Mouse (Mus musculus): Measurements from ENCODE around the gene Fcmr.

The Fcmr gene

DNA sequence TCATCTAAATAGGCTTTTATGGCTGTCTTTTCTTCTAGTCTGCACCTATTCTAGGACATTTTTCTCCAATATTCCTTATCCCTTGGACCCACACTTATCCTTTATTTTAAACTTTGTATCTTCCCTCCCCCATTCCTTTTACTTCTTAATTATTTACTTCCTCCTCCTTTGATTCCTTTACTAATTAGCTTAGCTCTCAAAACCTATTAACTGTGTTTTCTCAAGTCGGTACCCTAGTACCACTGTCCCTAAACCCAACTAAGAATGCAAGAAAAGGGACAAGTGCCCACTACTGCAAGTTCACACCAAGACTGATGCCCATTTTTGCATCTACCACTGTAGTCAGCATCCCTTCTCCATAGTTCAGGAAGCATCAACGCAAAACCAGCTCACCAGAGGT is 9.7 kb upstream of the Fcmr start:
- in situ Hi-C loops (cut with MboI, MseI) = loop anchor here in 1 of 2 experiments (10.0 kb wide), 1 partner anchor 999 kb away; no protein-coding TSS in a partner anchor

DNA sequence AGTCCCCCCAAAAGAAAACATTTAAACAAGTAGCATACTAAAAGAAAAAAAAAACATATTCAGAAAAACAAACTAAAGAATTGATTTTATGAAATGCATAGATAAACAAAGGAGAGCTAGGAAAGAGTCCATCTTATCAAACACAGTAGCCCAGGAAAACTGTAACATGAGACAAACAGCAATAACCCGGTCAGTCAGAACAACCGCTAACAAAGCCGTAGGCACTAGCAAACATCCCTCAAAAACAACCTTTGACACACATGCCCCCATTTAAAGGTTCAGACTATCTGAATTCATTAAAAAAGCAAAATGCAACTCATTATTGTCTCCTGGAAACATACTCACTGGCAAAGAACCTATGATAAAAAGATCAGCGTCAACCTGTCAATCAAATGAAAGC is 8.0 kb upstream of the Fcmr start:
- in situ Hi-C loops (cut with MboI, MseI) = loop anchor here in 1 of 2 experiments (10.0 kb wide), 1 partner anchor 997 kb away; no protein-coding TSS in a partner anchor

DNA sequence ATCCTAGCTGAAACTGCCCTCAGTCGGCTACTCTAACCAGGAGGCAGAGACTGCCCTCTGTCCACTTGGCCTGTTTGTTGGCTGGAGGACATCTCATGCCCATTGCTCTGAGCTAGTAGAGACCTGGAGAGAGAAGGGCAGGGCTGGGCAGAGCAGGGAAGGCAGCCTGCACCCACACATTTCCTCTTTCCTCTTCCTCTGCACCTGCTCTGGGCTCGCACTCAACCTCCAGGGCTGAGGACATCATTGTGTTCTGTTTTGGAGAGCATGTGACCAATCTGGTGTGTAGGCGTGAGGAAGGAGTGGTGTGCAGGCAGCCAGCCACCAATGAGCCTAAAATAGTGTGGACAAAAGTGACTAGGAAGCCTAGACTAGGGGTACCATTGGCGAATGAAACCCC is 1.2 kb upstream of the Fcmr start:
- in situ Hi-C loops (cut with MboI, MseI) = no loop called here

DNA sequence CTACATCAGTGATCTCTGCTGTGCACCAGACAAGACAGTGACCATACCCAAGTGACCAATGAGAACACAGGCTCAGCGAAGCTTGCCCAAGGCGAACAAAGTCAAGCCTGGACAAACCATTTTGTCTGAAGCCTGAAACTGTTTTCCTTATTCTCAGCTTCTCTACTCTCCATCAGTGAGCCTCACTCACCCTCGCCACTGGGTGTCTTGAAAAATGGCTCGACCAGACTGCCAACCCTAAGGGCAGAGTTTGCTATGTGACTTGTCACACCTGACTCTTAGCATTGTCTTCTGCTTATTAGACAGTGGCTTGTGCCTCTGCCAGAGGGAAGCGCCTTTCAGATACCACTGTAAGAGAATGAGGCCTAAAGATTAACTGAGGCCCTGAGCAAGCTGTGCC is 728 bp upstream of the Fcmr start:
- in situ Hi-C loops (cut with MboI, MseI) = no loop called here

DNA sequence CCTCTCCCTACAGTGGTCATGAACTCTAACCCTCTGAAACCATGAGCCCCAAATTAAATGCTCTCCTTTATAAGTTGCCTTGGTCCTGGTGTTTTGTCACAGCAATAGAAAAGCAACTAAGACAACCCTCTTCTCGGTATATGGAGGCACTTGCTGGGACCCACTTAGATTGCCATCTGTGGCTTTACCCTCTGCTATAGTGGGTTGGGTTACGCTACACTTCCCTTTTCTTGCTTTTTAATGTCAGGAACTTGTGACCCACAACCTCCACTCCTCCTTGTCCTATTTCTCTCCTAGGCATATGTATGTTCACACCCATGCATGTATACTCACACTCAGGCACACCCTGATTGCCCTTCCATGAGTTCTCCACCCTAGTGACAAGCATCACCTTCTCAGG is 7.4 kb downstream of the Fcmr start:
- in situ Hi-C loops (cut with MboI, MseI) = loop anchor here in 1 of 2 experiments (5.0 kb wide), 1 partner anchor 99 kb away; no protein-coding TSS in a partner anchor

DNA sequence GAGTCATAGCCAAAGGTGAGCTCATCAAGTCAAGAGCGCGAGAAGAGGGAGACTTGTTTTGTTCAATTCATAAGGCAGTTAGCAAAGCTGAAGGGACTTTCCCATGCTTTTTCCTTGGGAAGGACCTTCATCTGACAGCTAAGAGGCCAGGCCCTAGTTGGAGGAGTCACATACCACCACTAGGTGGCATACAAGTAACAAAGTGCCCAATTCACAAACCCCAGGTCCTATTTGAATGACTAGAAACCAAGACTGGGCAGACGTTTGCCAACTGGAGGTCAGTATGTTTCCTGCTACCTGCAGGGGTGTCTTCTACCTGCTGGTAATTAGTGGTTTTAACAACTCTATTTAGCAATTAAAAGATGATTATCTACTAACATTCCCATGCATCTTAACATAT is 9.7 kb downstream of the Fcmr start:
- in situ Hi-C loops (cut with MboI, MseI) = loop anchor here (5.0 kb wide), 2 partner anchors 52 to 177 kb away; no protein-coding TSS in a partner anchor

DNA sequence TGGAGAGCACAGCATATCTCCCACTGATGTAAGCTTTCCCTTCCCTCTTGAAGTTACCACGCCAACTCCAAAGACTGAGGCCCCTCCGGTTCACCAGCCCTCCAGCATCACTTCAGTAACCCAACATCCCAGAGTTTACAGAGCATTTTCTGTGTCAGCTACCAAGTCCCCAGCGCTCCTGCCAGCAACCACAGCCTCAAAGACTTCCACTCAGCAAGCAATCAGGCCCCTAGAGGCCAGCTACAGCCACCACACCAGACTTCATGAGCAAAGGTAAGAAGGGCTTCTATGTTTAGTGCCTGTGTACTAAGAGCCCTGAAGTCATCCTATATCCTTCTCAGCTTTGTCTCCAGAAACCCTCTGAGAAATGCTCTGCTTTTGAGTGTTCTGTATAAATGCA is 10.4 kb downstream of the Fcmr start:
- in situ Hi-C loops (cut with MboI, MseI) = loop anchor here (5.0 kb wide), 2 partner anchors 51 to 176 kb away; no protein-coding TSS in a partner anchor

DNA sequence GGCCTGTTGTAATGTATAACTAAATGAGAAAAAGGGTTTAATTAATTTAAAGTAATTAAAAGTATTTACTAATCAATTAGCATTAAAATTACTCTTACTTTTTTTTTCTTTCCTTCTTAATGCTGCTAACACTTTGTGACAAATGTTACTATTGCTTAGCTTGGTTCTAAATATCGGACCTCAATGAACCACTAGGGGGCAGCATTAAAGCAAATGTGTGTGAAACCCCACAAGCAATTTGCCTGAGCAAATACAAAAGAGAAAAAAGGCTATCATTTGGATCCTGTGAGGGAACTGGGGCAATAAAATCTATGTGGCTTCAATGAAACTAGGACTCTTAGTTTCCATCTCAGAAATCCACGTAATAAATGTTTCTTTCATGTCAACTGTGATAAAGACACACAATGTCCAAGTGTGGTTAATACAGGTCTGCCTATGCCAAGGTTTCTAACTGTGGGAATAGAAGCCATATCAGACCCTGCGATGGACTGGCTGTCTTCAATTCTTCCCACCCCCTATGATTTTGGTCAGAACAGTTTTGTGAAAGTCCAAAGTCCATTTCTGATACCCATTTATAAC is 11.6 kb downstream of the Fcmr start:
- in situ Hi-C loops (cut with MboI, MseI) = loop anchor here (5.0 kb wide), 2 partner anchors 50 to 175 kb away; no protein-coding TSS in a partner anchor

DNA sequence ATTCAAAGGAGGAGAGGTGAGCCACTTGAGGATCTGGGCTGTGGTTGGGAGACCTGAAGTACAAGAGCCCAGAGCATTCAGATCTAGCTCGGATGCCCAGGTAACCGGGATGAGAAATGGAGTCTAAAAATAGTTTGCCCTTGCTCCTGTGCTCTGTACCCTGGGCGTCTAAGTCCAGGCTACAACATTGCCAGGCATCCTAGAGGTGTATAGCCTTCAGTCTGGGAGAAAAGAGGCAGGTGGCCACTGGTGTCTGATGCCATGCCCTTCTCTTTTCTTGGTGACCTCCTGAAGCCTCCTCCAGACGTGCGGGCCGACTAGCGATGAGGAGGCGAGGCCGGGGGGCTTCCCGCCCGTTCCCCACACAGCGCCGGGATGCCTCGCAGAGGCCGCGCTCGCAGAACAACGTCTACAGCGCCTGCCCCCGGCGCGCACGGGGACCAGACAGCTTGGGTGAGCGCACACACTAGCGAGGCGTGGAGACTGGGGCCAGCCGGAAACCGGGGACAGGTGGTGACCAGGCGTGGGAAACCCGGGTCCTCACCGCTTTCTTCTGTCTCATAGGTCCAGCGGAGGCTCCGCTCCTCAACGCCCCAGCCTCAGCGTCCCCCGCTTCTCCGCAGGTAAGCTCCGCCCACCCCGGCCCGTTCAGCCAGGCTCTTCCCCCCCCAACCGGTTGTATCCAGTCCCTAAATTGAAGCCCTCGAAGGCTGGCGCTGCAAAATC is 12.6 kb downstream of the Fcmr start:
- in situ Hi-C loops (cut with MboI, MseI) = loop anchor here (5.0 kb wide), 2 partner anchors 49 to 174 kb away; no protein-coding TSS in a partner anchor

DNA sequence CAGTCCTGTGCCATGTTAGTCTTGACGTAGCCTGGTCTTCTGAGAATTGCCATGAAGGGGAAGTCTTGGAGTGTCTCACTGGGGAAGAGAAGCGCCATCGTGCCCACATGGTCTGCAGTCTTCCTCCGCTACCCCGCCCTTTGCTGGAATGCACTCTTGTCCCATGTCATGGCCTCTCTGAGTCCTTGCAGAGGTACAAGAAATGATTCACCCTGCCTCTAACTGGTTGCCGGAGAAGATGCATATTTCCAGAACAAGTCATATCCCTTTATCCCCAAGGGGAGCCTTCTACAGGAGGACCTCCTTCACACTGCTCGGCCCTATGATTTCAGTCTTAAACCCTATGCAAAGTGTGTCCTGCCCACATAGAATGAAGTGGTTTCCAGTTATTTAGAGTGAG is 14.5 kb downstream of the Fcmr start:
- in situ Hi-C loops (cut with MboI, MseI) = loop anchor here (5.0 to 10.0 kb wide), 4 partner anchors 47 to 655 kb away; no protein-coding TSS in a partner anchor

DNA sequence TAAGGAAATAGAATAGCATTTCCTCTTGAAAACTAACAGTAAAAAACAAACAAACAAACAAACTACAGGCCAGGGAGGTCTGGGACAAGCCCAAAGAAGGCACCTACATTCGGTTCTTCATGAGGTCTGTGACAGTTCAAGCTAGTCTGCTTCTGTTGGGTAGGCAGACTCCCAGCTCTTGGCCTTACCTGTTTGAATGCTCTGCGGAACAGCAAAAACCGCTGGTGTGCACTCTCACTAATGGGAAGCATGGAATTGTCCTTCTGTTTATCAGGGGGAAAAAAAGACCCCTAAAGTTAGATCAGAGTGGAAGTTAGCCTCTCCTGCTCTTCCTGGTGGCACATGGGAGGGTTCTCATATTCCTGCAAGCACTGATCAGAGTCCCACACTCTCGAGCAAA is 17.7 kb downstream of the Fcmr start:
- in situ Hi-C loops (cut with MboI, MseI) = loop anchor here in 1 of 2 experiments (5.0 to 10.0 kb wide), 2 partner anchors 174 to 652 kb away; no protein-coding TSS in a partner anchor

DNA sequence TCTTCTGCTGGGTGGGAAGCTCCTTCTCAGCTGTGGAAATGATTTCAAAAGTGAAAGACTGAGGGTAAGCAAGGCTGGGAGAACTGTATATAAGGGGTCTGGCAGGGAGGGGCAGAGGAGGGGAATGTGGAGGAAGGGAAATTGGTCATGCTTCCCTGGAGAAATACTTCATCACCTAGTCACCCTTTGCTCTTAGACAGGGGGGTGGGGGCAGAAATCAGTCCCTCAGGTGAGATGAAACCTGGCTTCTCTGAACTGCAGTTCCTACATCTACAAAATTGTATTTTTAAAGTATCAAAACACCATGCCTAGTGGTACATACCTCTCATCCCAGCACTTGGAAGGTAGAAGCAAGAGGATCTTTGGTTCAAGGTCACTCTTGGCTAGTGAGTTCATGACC is 21.9 kb downstream of the Fcmr start, which contains the start of gene Il24:
Gene Il24 (minus strand): TSS at position 101 of the 400 bp plus-strand sequence.
- in situ Hi-C loops (cut with MboI, MseI) = loop anchor here in 1 of 2 experiments (10.0 kb wide), 1 partner anchor 647 kb away; no protein-coding TSS in a partner anchor

DNA sequence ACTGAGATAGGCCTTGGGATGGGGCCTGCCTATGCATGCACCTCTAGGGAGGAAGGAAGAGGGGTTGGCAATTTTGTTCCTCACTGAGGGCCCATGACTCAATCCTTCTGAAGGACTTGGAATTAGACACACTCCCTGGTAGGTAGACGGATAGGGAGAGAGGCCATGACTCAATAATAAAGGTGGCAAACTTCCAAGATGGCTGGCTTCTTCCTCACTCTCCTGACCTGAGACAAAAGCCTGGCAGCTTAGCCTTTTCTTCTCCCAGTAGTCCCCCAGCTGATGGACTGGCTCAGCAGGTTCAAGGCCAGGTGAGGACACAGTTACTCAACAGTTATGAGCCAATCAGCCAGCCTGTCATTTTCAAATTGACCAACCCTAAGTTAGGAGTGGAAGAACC is 27.0 kb downstream of the Fcmr start:
- in situ Hi-C loops (cut with MboI, MseI) = no loop called here

DNA sequence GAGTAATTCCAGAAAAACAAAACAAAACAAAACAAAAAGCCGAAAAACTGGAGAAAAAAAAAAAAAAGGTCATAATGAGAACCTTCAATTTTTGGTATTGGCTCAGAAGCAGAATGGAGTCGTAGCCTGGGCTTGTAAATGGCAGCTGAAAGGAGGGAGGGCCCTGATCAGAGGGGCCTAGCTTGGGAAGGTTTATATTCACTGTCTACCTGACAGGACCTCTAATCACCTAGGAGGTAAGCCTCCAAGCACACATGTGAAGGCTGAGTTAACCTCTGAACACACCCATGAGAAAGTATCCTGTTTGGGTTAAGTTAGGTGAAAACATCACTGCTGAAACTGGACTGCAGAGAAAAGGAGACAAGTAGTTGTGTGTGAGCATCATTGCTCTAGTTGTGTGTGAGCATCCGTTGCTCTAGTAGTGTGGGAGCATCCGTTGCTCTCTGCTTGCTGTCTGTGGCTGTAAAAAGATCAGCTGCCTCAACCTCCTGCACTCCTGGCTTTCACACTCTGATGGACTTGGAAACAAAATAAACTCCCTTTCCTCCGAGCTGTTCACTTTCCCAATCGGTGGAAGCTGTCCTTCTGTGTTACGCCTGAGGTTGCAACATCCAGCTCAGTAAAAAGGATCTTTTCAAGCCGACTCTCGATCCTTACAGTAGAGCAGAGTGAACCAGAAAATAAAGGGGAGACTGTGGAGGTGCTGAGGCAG is 28.0 kb downstream of the Fcmr start:
- in situ Hi-C loops (cut with MboI, MseI) = no loop called here

DNA sequence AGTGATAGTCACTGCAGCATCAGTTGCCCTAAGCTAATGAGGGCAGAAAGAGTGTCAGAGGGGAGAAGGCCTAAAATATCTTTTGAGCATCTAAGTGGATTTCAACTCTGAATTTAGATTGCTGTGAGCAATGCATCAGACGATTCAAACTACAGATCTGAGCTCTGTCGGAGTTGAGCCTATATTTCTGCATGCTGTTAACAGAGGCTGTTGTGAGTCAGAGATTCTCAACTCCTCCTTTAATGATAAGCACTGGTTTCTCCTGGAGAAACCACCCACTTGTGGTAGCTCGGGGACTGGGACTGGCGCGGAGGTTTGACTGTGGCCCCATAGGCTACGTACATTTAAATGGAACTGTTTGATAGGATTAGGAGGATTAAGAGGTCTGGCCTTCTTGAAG is 29.0 kb downstream of the Fcmr start:
- in situ Hi-C loops (cut with MboI, MseI) = no loop called here

DNA sequence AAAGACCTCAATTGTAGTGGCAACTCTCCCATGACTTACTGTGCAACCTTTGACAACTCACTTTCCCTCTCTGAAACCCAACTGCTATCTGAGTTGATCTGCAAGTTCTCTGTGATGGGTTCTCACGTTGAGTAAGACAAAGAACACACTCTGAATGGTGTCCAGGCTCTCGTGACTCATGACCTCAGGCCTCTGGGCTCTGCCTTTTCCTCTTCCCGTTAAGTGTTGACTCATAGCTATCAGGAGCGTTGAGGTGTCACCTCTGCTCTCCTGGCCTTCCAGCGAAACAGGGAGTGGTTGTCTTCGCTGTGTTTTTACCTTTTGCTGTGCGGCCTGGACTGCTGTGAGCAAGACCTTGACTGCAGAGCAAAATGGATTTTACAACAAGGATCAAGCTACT is 37.0 kb downstream of the Fcmr start:
- in situ Hi-C loops (cut with MboI, MseI) = no loop called here

DNA sequence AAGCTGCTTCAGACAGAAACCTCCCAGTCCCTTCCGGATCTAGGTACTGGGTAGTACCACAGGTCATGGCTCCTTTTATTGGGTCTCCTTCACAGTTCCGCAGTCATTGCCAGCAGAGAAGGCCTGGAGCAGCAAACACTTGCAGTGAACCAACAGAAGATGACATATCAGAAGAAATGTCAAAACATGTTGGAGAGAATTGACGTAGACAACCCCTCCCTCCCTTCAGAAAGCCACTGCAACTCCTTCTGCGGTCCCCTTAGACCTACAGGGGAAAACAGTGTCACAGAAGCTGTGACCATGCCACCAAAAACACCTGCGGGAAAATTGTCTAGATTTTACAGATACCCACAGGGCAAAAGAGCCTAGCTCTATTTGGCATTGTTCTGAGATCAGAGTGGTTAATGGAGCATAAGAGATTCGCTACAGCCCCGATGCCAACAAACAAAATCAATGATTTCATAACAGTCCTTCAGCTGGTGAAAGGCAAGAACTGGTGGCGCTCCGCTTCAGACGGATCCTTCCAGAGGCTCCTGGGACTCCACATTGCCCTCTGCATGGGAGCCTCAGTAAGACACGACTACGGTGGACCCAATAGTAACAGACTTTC is 46.0 kb downstream of the Fcmr start, which contains the start of gene Il20:
Gene Il20 (minus strand): TSS at position 51 of the 610 bp plus-strand sequence.
- in situ Hi-C loops (cut with MboI, MseI) = no loop called here

DNA sequence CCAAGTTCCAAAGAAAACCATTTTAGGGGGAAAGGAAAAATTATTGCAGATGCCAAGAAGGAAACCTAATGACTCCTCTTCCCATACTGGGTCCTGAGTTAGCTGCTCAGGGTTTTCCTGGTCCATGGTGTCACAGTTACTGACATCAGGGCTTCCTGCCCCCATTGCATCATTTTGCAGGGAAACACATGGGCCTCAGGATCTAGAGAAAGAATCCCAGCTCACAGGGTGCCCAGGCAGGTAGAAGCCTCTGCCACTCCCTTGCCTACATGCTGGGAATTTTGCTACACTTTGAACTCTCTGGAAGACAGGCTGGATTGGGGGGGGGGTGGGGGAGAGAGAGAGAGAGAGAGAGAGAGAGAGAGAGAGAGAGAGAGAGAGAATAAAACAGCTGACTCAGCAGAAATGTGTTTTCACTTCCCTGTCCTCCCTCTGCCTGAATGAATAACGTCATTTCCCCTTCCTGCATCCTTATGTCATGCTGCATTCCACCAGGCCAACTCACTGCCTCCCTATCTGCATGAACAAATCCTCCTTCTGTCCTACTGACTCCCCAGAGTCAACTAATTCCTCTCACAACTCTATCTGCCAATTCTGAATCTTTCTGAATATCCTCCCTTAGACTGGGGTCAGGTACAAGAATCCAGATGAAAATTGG is 53.0 kb downstream of the Fcmr start:
- in situ Hi-C loops (cut with MboI, MseI) = no loop called here

DNA sequence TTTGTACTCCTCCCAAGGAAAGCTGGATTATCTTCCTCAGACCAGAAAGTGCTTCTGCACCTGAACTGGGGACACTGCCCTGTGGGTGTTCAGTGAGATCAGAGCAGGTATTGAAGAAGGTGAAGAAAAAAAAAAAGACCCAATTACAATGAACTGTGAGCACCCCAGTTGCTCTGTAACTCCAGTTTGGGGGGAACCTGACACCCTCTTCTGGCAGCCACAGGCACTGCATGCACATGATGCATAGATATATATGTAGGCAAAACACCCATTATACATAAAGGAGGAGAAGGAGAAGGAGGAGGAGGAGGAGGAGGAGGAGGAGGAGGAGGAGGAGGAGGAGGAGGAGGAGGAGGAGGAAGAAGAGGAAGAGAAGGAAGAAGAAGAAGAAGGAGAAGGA is 61.0 kb downstream of the Fcmr start:
- in situ Hi-C loops (cut with MboI, MseI) = loop anchor here in 1 of 2 experiments (5.0 kb wide), 1 partner anchor 49 kb away; no protein-coding TSS in a partner anchor
